Mouse (Mus musculus) left cerebral cortex, postnatal 14 days (tissue): ENCODE results near the gene Itgad. TPM values are rescaled to one million over a fixed set of nuclear protein-coding genes. Genes with fewer than 3 reads are reported as not detected.
"Not testable (repeated sequence)": the region's sequence is repeated elsewhere in the genome, so short reads cannot be mapped to it uniquely, and the experiment has no call there.

Experiments
- DNase-seq, 2 experiments: peaks; one replicate each; pipeline ENCODE4 v3.0.0; 2021 to 2022; ENCODE audit warnings: low spot score in 2 of 2, mixed read lengths in 1 of 2
- intact Hi-C: fragments of 180-260 bp; cut with DNase I; formaldehyde crosslinking; loops from one replicate; pipeline ENCODE4 v1.15.1; 2025
- long read RNA-seq, 2 experiments: library from polyadenylated mRNA; stranded (forward); transcript quantifications; one replicate each; pipeline ENCODE4 v2.0.0; 2021
- total RNA-seq, 2 experiments: library from RNA; stranded (reverse); gene quantifications; 2 replicates each; pipeline ENCODE4 v1.2.3; 2021

The Itgad gene
- not detected for total RNA-seq
- long read RNA-seq, experiment 1, partial matches to known transcripts, result 1 of 1 reads
- long read RNA-seq, experiment 1, other reads (novel, unspliced or antisense), result 0 of 1 reads
- long read RNA-seq, experiment 2, result 0 reads

GRCm38 (mm10) chr7:128154076-128154475 lies at the start of gene Itgad:
Gene Itgad, plus strand, starts transcription at chr7:128154376.
- DNase-seq, result no peak
- intact Hi-C loops, result no loop called here

GRCm38 (mm10) chr7:128105246-128105645 lies 48.9 kb upstream of the Itgad start:
- intact Hi-C loops, result no loop called here

GRCm38 (mm10) chr7:128107462-128107861 lies 46.7 kb upstream of the Itgad start:
- intact Hi-C loops, result no loop called here
- no peak for DNase-seq

More at GRCm38 (mm10) chr7:128105246-128105645, 48.9 kb upstream of the Itgad start:
- peak; percentile 57 to 72 for DNase-seq

- intact Hi-C loops, result no loop called here
- no peak for DNase-seq
Measured at GRCm38 (mm10) chr7:128110314-128110713, 43.9 kb upstream of the Itgad start.

- intact Hi-C loops, result no loop called here
- no peak for DNase-seq
Measured at GRCm38 (mm10) chr7:128112131-128112530, 42.0 kb upstream of the Itgad start.

- no peak for DNase-seq
- intact Hi-C loops, result no loop called here
Measured at GRCm38 (mm10) chr7:128114371-128115105, 39.6 kb upstream of the Itgad start.

- DNase-seq, result no peak
- intact Hi-C loops, result no loop called here
Measured at GRCm38 (mm10) chr7:128115211-128115958, 38.8 kb upstream of the Itgad start.

- no peak for DNase-seq
- intact Hi-C loops, result no loop called here
Measured at GRCm38 (mm10) chr7:128116396-128116795, 37.8 kb upstream of the Itgad start.

- intact Hi-C loops, result no loop called here
- DNase-seq, result no peak
Measured at GRCm38 (mm10) chr7:128119726-128120490, 34.3 kb upstream of the Itgad start.

- DNase-seq, result no peak
- intact Hi-C loops, result no loop called here
Measured at GRCm38 (mm10) chr7:128128741-128129720, 25.1 kb upstream of the Itgad start, which contains the start of gene Itgax. Gene Itgax, plus strand, starts transcription at chr7:128129547.

GRCm38 (mm10) chr7:128132148-128132547 lies 22.0 kb upstream of the Itgad start:
- no peak for DNase-seq
- intact Hi-C loops, result no loop called here

GRCm38 (mm10) chr7:128133596-128133995 lies 20.6 kb upstream of the Itgad start:
- DNase-seq, result no peak
- intact Hi-C loops, result no loop called here

- DNase-seq, result no peak
- intact Hi-C loops, result no loop called here
Measured at GRCm38 (mm10) chr7:128136927-128137326, 17.2 kb upstream of the Itgad start.

GRCm38 (mm10) chr7:128139611-128140010 lies 14.6 kb upstream of the Itgad start:
- DNase-seq, result no peak
- intact Hi-C loops, result no loop called here

- no peak for DNase-seq
- intact Hi-C loops, result no loop called here
Measured at GRCm38 (mm10) chr7:128150970-128151369, 3.2 kb upstream of the Itgad start.

- DNase-seq, result no peak
Measured at GRCm38 (mm10) chr7:128154924-128155323, 748 bp downstream of the Itgad start.

GRCm38 (mm10) chr7:128158688-128159354 lies 4.6 kb downstream of the Itgad start:
- intact Hi-C loops, DNase-seq: not testable (repeated sequence)

More at GRCm38 (mm10) chr7:128154924-128155323, 748 bp downstream of the Itgad start:
- intact Hi-C loops, result no loop called here

GRCm38 (mm10) chr7:128164001-128164400 lies 9.8 kb downstream of the Itgad start:
- intact Hi-C loops, result no loop called here
- DNase-seq, result peak in 1 of 2 experiments; percentile 34
